Mouse (Mus musculus) limb, embryonic 12.5 days (tissue): ENCODE data around the gene Rab26. TPM values are rescaled to one million over a fixed set of nuclear protein-coding genes. Genes with fewer than 3 reads are reported as not detected.
A peak's percentile ranks its signal among the peaks of the same experiment; 100 is the strongest.

Source experiments
- ATAC-seq: fragments of 200-750 bp; cut with Nextera tagmentation; 2 replicates; pipeline ENCODE4 v1.8.0; 2017; ENCODE audit warnings: low read depth, moderate TSS enrichment; ENCODE audit not compliant: insufficient number of reproducible peaks, insufficient read depth, low FRiP score, low TSS enrichment
- H3K27ac ChIP-seq: fragments of 300-500 bp; sonication (generic); 2 replicates; pipeline ENCODE4 v1.5.1; 2016; ENCODE audit warnings: mild to moderate bottlenecking, moderate library complexity
- H3K27me3 ChIP-seq: fragments of 300-500 bp; sonication (generic); 2 replicates; pipeline ENCODE4 v1.6.1; 2016; ENCODE audit warnings: mild to moderate bottlenecking, moderate library complexity
- H3K36me3 ChIP-seq: fragments of 300-500 bp; sonication (generic); 2 replicates; pipeline ENCODE4 v1.6.1; 2016; ENCODE audit warnings: mild to moderate bottlenecking, moderate library complexity
- H3K4me1 ChIP-seq: fragments of 300-500 bp; sonication (generic); replicated peaks from 2 replicates; pipeline ENCODE4 v1.6.1; 2016
- H3K4me2 ChIP-seq: fragments of 300-500 bp; sonication (generic); 2 replicates; pipeline ENCODE4 v1.6.1; 2016; ENCODE audit warnings: mild to moderate bottlenecking, moderate library complexity
- H3K4me3 ChIP-seq: fragments of 300-500 bp; sonication (generic); replicated peaks from 2 replicates; pipeline ENCODE4 v1.5.1; 2016; ENCODE audit warnings: mild to moderate bottlenecking
- H3K9ac ChIP-seq: fragments of 300-500 bp; sonication (generic); replicated peaks from 2 replicates; pipeline ENCODE4 v1.6.1; 2016; ENCODE audit warnings: mild to moderate bottlenecking, moderate library complexity
- H3K9me3 ChIP-seq: fragments of 300-500 bp; sonication (generic); 2 replicates; pipeline ENCODE4 v1.6.1; 2016; ENCODE audit warnings: mild to moderate bottlenecking, moderate library complexity
- WGBS: fragments of 180-500 bp; shearing (Covaris S2); methylation state at CpG from one replicate; pipeline ENCODE4 v1.1.7; 2016; 5-methylcytosine and 5-hydroxymethylcytosine counted together
- polyA plus RNA-seq: library from polyadenylated mRNA; unstranded; fragments of >200 nt; fragmentation: Nextera tagmentation; extraction: Ambion mirVana; gene quantifications from 2 replicates; pipeline ENCODE4 v1.2.1, GENCODE M21; 2016

Gene Rab26
- polyA plus RNA-seq, 1 experiment from 2014 or later, result 4.0 TPM

DNA sequence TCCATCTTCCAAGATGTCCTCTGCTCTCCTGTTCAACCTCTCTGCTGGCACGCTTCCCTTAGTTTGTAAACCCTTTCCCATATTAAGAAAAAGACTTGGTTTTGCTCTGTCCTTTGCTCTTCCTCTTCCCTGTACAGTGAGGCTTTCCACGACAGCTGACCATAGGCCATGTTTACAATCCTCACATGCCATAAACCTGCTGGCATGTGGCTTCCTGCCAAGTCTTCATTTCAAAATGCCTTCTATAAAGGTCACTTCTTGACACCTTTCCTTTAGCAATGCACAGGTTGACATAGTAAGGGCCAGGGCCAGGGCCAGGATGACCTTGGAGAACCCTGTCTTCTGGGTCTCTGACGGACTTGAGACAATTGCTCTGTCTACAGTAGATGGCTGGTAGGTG is 12.2 kb upstream of the Rab26 start:
- Histone ChIP-seq H3K36me3 (no peaks in the 10 kb centered on the region), H3K9me3 (no peaks in the 10 kb centered on the region), H3K4me1 (peaks cover 17% of the 10 kb centered on the region), H3K27ac (no peak overlapping the region), H3K4me3 (no peak overlapping the region), H3K4me2 (no peak overlapping the region), H3K9ac (no peak overlapping the region), H3K27me3 (peaks cover 9% of the 10 kb centered on the region)
- WGBS, result 77% methylated on average over 3 of the region's 3 CpGs
- ATAC-seq, result no peak

GRCm38 (mm10) chr17:24545247-24545646 is 11.2 kb upstream of the Rab26 start:
- no peaks in the 10 kb centered on the region for H3K9me3 ChIP-seq
- no peak overlapping the region for H3K9ac ChIP-seq
- WGBS, result 90% methylated on average over 2 of the region's 2 CpGs
- no peak for ATAC-seq
- peaks cover 9% of the 10 kb centered on the region for H3K27me3 ChIP-seq
- H3K4me3 ChIP-seq, result no peak overlapping the region
- H3K36me3 ChIP-seq, result no peaks in the 10 kb centered on the region
- H3K4me1 ChIP-seq, result peaks cover 13% of the 10 kb centered on the region
- H3K27ac ChIP-seq, result no peak overlapping the region
- H3K4me2 ChIP-seq, result no peak overlapping the region

DNA sequence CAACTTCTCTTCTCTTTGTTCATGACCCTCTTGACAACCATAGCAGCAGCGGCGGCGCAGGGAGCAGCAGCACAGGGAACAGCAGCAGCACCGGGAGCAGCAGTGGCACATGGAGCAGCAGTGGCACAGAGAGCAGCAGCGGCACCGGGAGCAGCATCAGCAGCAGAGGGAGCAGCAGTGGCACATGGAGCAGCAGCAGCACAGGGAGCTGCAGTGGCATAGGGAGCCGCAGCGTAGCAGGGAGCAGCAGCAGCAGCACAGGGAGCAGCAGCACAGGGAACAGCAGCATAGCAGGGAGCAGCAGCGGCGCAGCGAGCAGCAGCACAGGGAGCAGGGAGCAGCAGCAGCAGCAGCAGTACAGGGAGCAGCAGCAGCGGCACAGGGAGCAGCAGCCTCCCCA is 10.6 kb upstream of the Rab26 start:
- 16% methylated on average over 12 of the region's 12 CpGs for WGBS
- H3K4me1 ChIP-seq, result peaks cover 13% of the 10 kb centered on the region
- no peak overlapping the region for H3K27ac ChIP-seq

GRCm38 (mm10) chr17:24540375-24540774 is 6.4 kb upstream of the Rab26 start:
- H3K4me1 ChIP-seq, result peaks cover 12% of the 10 kb centered on the region
- no peak overlapping the region for H3K27ac ChIP-seq
- peaks cover 5% of the 10 kb centered on the region for H3K27me3 ChIP-seq
- no peak overlapping the region for H3K9ac ChIP-seq
- H3K4me2 ChIP-seq, result no peak overlapping the region
- no peak for ATAC-seq
- H3K4me3 ChIP-seq, result no peak overlapping the region
- H3K36me3 ChIP-seq, result no peaks in the 10 kb centered on the region
- no peaks in the 10 kb centered on the region for H3K9me3 ChIP-seq
- 9% methylated on average over 3 of the region's 3 CpGs for WGBS

More for the DNA sequence above, 10.6 kb upstream of the Rab26 start:
- H3K36me3 ChIP-seq, result no peaks in the 10 kb centered on the region
- peak overlapping the region; percentile 44 for H3K4me2 ChIP-seq
- H3K9me3 ChIP-seq, result no peaks in the 10 kb centered on the region
- ATAC-seq, result no peak
- peaks cover 9% of the 10 kb centered on the region for H3K27me3 ChIP-seq
- H3K4me3 ChIP-seq, result peak overlapping the region; percentile 19; the same call in 1 of the 2 replicates
- H3K9ac ChIP-seq, result peak overlapping the region; percentile 44; the same call in 1 of the 2 replicates

DNA sequence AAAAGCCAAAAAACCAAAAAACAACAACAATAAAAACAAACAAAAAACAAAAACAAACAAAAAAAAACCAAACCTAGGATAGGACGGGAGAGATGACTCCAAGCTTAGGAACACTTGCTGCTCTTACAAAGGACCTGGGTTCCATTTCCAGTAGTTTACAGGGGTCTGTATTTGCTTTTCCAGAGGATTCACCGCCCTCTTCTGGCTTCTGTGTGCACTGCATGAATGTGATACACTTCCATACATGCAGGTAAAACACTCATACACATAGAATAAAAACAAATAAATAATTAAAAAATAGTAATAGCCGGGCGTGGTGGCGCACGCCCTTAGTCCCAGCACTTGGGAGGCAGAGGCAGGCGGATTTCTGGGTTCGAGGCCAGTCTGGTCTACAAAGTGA is 4.9 kb upstream of the Rab26 start:
- WGBS, result 59% methylated on average over 8 of the region's 8 CpGs
- no peak for ATAC-seq

GRCm38 (mm10) chr17:24537536-24537935 is 3.5 kb upstream of the Rab26 start:
- Histone ChIP-seq H3K4me2 (no peak overlapping the region), H3K4me1 (peaks cover 21% of the 10 kb centered on the region), H3K27me3 (no peaks in the 10 kb centered on the region), H3K9ac (no peak overlapping the region; the same call in 1 of the 2 replicates), H3K4me3 (no peak overlapping the region), H3K27ac (peak overlapping the region; percentile 57; the same call in 1 of the 2 replicates), H3K9me3 (no peaks in the 10 kb centered on the region), H3K36me3 (no peaks in the 10 kb centered on the region)
- ATAC-seq, result no peak
- 44% methylated on average over 3 of the region's 3 CpGs for WGBS

More for the DNA sequence above, 4.9 kb upstream of the Rab26 start:
- Histone ChIP-seq H3K9me3 (no peaks in the 10 kb centered on the region), H3K36me3 (no peaks in the 10 kb centered on the region), H3K4me3 (no peak overlapping the region), H3K27me3 (no peaks in the 10 kb centered on the region), H3K9ac (no peak overlapping the region), H3K27ac (no peak overlapping the region), H3K4me1 (peaks cover 9% of the 10 kb centered on the region), H3K4me2 (no peak overlapping the region)

- H3K27ac ChIP-seq, result no peak overlapping the region
- no peak overlapping the region for H3K4me2 ChIP-seq
- H3K4me3 ChIP-seq, result no peak overlapping the region
- 41% methylated on average over 5 of the region's 5 CpGs for WGBS
- peaks cover 6% of the 10 kb centered on the region; the same call in 1 of the 2 replicates for H3K36me3 ChIP-seq
- H3K9ac ChIP-seq, result no peak overlapping the region
- no peaks in the 10 kb centered on the region for H3K27me3 ChIP-seq
- ATAC-seq, result no peak
- H3K4me1 ChIP-seq, result peaks cover 39% of the 10 kb centered on the region
- H3K9me3 ChIP-seq, result no peaks in the 10 kb centered on the region
Observed at GRCm38 (mm10) chr17:24535300-24535699, 1.3 kb upstream of the Rab26 start.

DNA sequence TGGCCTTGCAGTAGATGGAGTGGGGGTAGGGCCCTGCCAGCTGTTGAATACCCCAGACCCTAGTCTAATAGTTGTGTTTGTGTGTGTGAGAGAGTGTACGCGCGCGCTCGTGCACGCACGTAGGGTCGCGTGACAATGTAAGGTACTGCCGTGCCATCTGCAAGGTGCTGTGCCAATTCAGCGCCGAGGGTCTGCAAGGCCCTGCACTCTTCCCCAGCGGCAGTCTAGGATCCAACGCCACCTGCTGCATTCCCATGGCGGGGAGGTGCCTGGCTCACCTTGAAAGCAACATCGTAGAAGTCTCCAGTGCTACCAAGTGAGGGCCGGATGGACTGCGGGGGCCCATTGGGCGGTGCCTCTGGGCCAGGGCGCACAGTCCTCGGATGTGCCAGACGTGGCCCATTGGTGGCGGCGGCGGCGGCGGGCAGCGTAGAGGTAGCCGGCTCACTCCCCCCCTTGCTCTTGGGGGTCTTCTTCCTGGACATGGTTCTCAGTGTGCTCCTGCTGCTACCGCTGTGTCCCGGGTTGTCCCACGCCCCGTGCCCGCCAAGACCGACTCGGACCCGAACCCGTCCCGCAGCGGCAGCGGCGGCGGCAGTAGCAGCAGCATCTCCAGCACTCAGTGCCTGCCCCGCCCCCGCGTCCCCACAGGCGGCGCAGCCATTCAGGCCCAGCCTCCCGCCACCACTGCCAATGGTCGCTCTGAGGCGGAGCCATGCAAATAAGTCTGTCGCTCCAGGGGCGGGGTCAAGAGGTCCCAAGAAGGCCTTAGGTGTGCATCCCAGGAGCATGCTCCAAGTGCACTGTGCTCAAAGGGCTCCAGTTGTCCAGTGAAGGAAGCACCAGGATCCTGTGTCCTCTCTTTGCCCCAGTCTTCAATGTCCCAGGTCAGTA is 664 bp downstream of the Rab26 start:
- no peak overlapping the region for H3K27ac ChIP-seq
- H3K4me1 ChIP-seq, result peaks cover 54% of the 10 kb centered on the region
- H3K36me3 ChIP-seq, result peaks cover 15% of the 10 kb centered on the region; the same call in 1 of the 2 replicates
- peak overlapping the region; percentile 54 for H3K9ac ChIP-seq
- WGBS, result 7% methylated on average over 52 of the region's 53 CpGs
- no peaks in the 10 kb centered on the region for H3K9me3 ChIP-seq
- no peaks in the 10 kb centered on the region for H3K27me3 ChIP-seq
- ATAC-seq, result peak; percentile 60
- H3K4me3 ChIP-seq, result peak overlapping the region; percentile 41
- peak overlapping the region; percentile 78 for H3K4me2 ChIP-seq

DNA sequence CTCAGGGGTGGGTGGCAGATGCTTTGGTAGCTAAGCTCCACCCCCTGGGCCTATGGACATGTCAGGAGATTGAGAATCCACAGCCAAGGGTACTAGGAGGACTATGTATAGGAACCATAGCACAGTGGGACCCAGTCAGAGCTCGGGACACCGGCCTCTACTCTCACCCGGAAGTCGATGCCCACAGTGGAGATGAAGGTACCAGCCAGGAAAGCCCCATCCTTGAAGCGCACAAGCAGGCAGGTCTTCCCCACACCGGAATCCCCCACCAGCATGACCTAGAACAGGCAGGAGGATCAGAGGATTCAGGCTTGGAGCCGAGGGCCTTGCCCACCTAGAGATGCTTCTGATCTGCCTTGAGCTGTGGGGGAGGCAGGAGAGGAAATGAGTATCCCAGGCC is 2.0 kb downstream of the Rab26 start:
- Histone ChIP-seq H3K9me3 (no peaks in the 10 kb centered on the region), H3K9ac (0 out of 2 replicates have a peak overlapping the region, but pooled peaks have one; percentile 31), H3K4me1 (peaks cover 45% of the 10 kb centered on the region), H3K4me2 (0 out of 2 replicates have a peak overlapping the region, but pooled peaks have one; percentile 78), H3K36me3 (peaks cover 15% of the 10 kb centered on the region; the same call in 1 of the 2 replicates), H3K27me3 (no peaks in the 10 kb centered on the region), H3K4me3 (no peak overlapping the region), H3K27ac (no peak overlapping the region)
- WGBS, result 66% methylated on average over 7 of the region's 7 CpGs
- no peak for ATAC-seq

DNA sequence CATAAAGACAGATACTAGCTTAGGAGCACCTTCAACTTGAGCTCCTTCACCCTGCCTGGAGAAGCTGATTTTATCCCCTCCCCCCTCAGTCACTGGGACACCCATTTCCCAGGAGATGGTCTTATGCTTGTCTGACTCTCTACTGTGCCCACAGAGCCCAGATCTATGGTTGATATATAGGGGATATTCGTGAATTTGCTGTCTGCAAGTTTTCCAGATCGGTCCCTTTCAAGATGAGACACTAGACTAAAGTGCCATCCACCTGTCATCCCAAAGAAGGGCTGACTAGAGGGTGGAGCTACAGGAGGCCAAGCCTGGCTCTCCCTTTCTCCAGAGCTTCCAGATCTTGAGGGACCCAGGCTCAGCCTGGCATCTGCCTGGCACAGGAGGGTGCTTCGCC is 2.9 kb downstream of the Rab26 start:
- 53% methylated on average over 3 of the region's 3 CpGs for WGBS
- peaks cover 54% of the 10 kb centered on the region for H3K4me1 ChIP-seq

GRCm38 (mm10) chr17:24530361-24531050 is 3.5 kb downstream of the Rab26 start:
- Histone ChIP-seq H3K4me3 (peak overlapping the region; percentile 72; the same call in 1 of the 2 replicates), H3K4me1 (peaks cover 54% of the 10 kb centered on the region), H3K27me3 (no peaks in the 10 kb centered on the region), H3K9me3 (no peaks in the 10 kb centered on the region), H3K9ac (peak overlapping the region; percentile 77), H3K27ac (peak overlapping the region; percentile 90; the same call in 1 of the 2 replicates), H3K4me2 (peak overlapping the region; percentile 89), H3K36me3 (peaks cover 15% of the 10 kb centered on the region; the same call in 1 of the 2 replicates)
- no peak for ATAC-seq
- WGBS, result 30% methylated on average over 8 of the region's 8 CpGs

More for the DNA sequence above, 2.9 kb downstream of the Rab26 start:
- H3K4me2 ChIP-seq, result no peak overlapping the region
- H3K36me3 ChIP-seq, result peaks cover 15% of the 10 kb centered on the region; the same call in 1 of the 2 replicates
- no peaks in the 10 kb centered on the region for H3K9me3 ChIP-seq
- no peak overlapping the region; the same call in 1 of the 2 replicates for H3K4me3 ChIP-seq
- H3K27ac ChIP-seq, result no peak overlapping the region
- peak overlapping the region; percentile 31; the same call in 1 of the 2 replicates for H3K9ac ChIP-seq
- no peak for ATAC-seq
- no peaks in the 10 kb centered on the region for H3K27me3 ChIP-seq
